Mouse (Mus musculus): ENCODE measurements around the gene Lyar. TPM values are rescaled to one million over a fixed set of nuclear protein-coding genes. Genes with fewer than 3 reads are reported as not detected.

Gene Lyar
- 40.8 and 49.2 TPM in 2 replicates for polyA plus RNA-seq (2012; ENCODE audit: low replicate concordance)

DNA sequence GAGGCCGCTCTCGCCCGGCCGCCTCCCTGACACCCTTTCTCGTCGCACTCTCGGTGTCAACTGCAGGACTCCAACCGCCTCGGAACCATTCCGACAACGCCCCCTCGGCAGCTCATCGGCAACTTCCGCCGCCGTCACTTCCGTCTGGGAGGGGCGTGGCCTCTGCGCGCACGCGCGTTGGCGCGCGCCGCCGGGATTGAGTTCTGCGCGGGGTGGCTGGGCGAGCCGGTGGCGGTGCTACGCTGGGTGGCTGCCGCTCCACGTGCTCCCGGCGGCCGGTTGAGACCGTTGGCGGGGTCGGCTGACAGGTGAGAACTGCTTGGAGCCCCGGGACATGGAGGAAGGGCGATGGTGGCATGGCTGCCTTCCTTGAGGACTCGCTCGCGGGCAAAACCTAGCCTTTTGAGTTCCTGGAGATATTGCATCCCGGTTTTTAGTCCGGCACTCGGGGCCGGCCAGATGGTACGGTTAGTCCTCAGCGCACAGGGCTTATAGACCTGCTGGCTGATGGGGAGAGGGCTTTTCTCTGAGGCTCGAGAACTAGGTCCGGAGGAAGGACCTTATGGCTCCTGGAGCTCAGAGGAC, at the start of gene Lyar, which contains the start of gene Zbtb49:
Gene Lyar, plus strand, starts transcription at position 143 of the 585 bp plus-strand sequence.
Gene Zbtb49, minus strand, starts transcription at position 130 of the 585 bp plus-strand sequence.

DNA sequence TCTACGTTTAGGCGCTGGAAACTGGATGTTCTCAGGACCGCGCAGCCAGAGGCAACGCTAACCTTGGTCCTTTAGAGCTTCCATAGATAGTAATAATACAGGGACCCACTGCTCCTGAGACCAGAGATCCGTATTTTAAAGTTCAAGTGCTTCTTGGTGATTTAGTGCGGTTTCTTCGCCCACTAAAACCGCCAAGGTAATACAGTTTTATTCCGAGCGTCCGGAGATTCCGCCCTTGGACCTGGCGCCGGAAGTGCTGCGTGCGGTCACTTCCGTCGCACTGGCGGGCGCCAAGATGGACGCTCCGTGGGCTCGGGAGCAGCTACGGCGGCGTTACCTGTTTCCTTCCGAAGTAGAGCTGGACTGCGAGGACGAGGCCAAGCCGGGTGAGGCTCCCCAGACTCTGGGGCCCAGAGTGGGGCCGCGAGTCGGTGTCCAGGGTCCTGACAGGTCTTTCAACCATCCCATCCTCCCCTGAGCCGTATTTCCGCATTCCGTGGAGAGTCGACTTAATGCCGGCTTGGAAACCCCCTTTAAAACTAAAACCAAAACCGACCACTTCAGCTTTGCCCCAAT, 39.9 kb downstream of the Lyar start, which contains the start of gene Tmem128:
Gene Tmem128, plus strand, starts transcription at position 79 of the 576 bp plus-strand sequence.

GRCm38 (mm10) chr5:38275771-38276170, 55.5 kb downstream of the Lyar start, which contains the start of gene Otop1:
Otop1 (plus strand) TSS chr5:38275972.

Other genes starting within 250 kb of the Lyar start
- gene Stx18, start 181.7 kb upstream of the Lyar start, polyA plus RNA-seq (2012; ENCODE audit: low replicate concordance), result 10.0 and 11.8 TPM in 2 replicates
- 0.12 TPM in 1 of 2 replicates, not detected in the other for gene Nsg1, start 60.6 kb upstream of the Lyar start, polyA plus RNA-seq (2012; ENCODE audit: low replicate concordance)
- gene Zbtb49, start within 50 bp of the Lyar start, polyA plus RNA-seq (2012; ENCODE audit: low replicate concordance), result 9.5 and 16.3 TPM in 2 replicates
- 18.3 and 30.6 TPM in 2 replicates for gene Tmem128, start 39.7 kb downstream of the Lyar start, polyA plus RNA-seq (2012; ENCODE audit: low replicate concordance)
- gene Otop1, start 55.5 kb downstream of the Lyar start, polyA plus RNA-seq (2012; ENCODE audit: low replicate concordance), result not detected in 2 replicates
- 0.12 and 0.16 TPM in 2 replicates for gene Drd5, start 98.9 kb downstream of the Lyar start, polyA plus RNA-seq (2012; ENCODE audit: low replicate concordance)